Mouse (Mus musculus): ENCODE results near the gene Bcl7a. TPM values are rescaled to one million over a fixed set of nuclear protein-coding genes. Genes with fewer than 3 reads are reported as not detected.

Bcl7a gene
- total and polyA plus RNA-seq, 2 experiments from 2014 or later = 6.6 to 10.2 TPM

DNA sequence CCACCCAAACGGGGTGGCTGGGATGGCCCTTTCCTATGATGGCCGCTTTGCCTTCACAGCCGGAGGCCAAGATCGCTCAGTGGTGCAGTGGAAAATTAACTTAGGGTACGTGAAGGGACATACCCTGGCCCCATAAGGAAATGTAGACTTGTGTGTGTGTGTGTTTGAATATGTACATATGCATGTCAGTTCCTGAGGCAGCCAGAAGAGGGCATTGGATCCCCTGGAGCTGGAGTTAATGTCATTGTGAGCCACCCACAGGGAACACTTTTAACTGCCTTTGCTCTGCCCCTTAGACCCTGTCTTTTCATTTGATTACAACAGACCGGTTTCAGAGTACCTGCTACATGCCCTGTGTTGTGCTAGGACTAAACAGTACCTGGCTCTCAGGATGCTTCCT is 45.1 kb upstream of the Bcl7a start:
- Histone ChIP-seq H3K27me3 (ENCODE audit: control insufficient read depth, insufficient read depth, low read length) (no peaks in the 10 kb centered on the region), H3K4me2 (ENCODE audit: low read depth, low read length) (no peak overlapping the region), H3K27ac (ENCODE audit: low read depth) (no peak overlapping the region), H3K4me1 (ENCODE audit: control insufficient read depth, insufficient read depth) (peaks cover 21% of the 10 kb centered on the region), H3K9me3 (replicated peaks; ENCODE audit: control insufficient read depth, low read length) (no peaks in the 10 kb centered on the region), H3K9ac (replicated peaks; ENCODE audit: low read depth, low read length) (no peak overlapping the region), H3K4me3 (ENCODE audit: low read depth, low read length) (no peak overlapping the region), H3K36me3 (replicated peaks; ENCODE audit: control insufficient read depth, insufficient read depth, low read length) (no peaks in the 10 kb centered on the region)
- DNase-seq (ENCODE audit: low spot score) (no peak), ATAC-seq (ENCODE audit: insufficient read depth, low read depth) (no peak)
- TF ChIP-seq CTCF (IDR thresholded peaks at IDR 0.05; ENCODE audit: low read depth) (peak; percentile 19; the same call in 1 of the 2 replicates), EP300 (IDR thresholded peaks at IDR 0.05; ENCODE audit: low read depth) (no peak)
- 91% methylated on average over 6 of the region's 6 CpGs for WGBS

DNA sequence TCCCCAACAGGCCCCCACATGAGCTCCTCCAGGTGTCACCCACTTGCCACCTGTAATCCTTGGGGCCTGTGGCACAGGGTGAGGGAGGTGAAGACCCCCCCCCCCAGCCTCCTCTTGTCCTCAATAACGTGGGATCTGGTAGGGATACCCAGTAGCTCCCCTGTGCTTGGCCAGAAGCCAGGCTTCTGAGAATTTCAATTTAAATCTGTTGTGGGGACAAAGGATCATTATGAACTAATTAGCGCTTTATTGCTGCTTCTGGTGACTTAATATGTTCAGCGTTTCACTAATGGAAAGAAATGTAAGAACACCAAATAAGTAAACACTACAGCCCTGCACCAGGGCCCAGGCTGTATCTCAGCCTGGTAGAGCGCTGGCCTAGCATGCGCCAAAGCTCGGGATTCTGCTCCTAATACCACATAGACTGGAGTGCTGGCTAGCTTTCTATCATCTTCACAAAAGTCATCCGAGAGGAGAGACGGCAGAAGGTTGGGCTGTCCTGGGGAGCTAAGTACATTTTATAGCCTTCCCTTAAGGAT is 43.1 kb upstream of the Bcl7a start:
- no peaks in the 10 kb centered on the region for H3K9me3 ChIP-seq (replicated peaks; ENCODE audit: control insufficient read depth, low read length)
- H3K27ac ChIP-seq (ENCODE audit: low read depth) = no peak overlapping the region
- H3K4me2 ChIP-seq (ENCODE audit: low read depth, low read length) = no peak overlapping the region
- DNase-seq (ENCODE audit: low spot score) (no peak), ATAC-seq (ENCODE audit: insufficient read depth, low read depth) (no peak)
- H3K36me3 ChIP-seq (replicated peaks; ENCODE audit: control insufficient read depth, insufficient read depth, low read length) = no peaks in the 10 kb centered on the region
- 61% methylated on average over 8 of the region's 8 CpGs for WGBS
- TF ChIP-seq EP300 (IDR thresholded peaks at IDR 0.05; ENCODE audit: low read depth) (no peak), CTCF (IDR thresholded peaks at IDR 0.05; ENCODE audit: low read depth) (no peak)
- H3K4me3 ChIP-seq (ENCODE audit: low read depth, low read length) = no peak overlapping the region
- H3K9ac ChIP-seq (replicated peaks; ENCODE audit: low read depth, low read length) = no peak overlapping the region
- H3K4me1 ChIP-seq (ENCODE audit: control insufficient read depth, insufficient read depth) = peaks cover 21% of the 10 kb centered on the region
- H3K27me3 ChIP-seq (ENCODE audit: control insufficient read depth, insufficient read depth, low read length) = no peaks in the 10 kb centered on the region

DNA sequence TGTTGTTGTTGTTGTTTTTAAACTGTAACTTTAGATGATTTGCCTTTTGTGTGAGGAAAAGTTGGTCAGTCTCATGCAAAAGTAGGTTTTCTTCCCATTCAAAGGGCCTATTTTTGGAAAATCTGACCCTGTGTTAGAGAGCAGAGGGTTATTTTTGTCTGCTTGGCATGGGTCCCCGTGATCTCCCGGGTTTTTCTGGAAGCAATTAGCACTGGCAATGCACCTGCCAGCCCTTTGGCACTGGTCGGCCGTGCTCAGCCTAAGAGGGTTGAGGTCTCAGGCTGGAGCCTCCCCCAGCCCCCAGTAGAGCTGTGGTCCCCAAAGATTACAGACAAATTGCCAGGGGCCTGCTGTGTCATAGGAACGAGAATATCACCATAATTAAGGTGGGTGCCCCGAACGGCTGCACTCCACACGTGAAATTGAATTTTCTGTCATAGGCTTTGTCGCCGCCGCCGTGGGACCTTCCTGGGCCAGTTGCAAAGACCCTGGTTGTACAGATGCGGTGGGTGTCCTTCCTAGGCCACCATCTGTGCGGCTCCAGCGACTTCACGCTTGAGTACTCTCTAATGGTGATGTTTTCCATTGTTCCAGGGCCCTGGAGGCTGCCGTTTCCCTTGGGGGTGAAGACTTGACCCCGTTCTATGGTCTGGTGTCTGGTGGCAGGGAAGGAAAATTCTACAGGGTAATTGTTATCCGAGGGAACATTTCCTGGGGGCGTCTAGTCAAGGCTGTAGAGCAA is 41.7 kb upstream of the Bcl7a start:
- no peaks in the 10 kb centered on the region for H3K9me3 ChIP-seq (replicated peaks; ENCODE audit: control insufficient read depth, low read length)
- H3K9ac ChIP-seq (replicated peaks; ENCODE audit: low read depth, low read length) = no peak overlapping the region
- no peak overlapping the region for H3K4me3 ChIP-seq (ENCODE audit: low read depth, low read length)
- H3K4me2 ChIP-seq (ENCODE audit: low read depth, low read length) = no peak overlapping the region
- no peaks in the 10 kb centered on the region for H3K36me3 ChIP-seq (replicated peaks; ENCODE audit: control insufficient read depth, insufficient read depth, low read length)
- WGBS = 64% methylated on average over 20 of the region's 20 CpGs
- H3K27ac ChIP-seq (ENCODE audit: low read depth) = peak overlapping the region; percentile 3; the same call in 1 of the 2 replicates
- H3K4me1 ChIP-seq (ENCODE audit: control insufficient read depth, insufficient read depth) = peaks cover 21% of the 10 kb centered on the region
- no peaks in the 10 kb centered on the region for H3K27me3 ChIP-seq (ENCODE audit: control insufficient read depth, insufficient read depth, low read length)
- peak; percentile 31; the same call in 1 of the 2 replicates for ATAC-seq (ENCODE audit: insufficient read depth, low read depth)
- TF ChIP-seq EP300 (IDR thresholded peaks at IDR 0.05; ENCODE audit: low read depth) (no peak), CTCF (IDR thresholded peaks at IDR 0.05; ENCODE audit: low read depth) (no peak)
- peak; percentile 40 for DNase-seq (ENCODE audit: low spot score)

DNA sequence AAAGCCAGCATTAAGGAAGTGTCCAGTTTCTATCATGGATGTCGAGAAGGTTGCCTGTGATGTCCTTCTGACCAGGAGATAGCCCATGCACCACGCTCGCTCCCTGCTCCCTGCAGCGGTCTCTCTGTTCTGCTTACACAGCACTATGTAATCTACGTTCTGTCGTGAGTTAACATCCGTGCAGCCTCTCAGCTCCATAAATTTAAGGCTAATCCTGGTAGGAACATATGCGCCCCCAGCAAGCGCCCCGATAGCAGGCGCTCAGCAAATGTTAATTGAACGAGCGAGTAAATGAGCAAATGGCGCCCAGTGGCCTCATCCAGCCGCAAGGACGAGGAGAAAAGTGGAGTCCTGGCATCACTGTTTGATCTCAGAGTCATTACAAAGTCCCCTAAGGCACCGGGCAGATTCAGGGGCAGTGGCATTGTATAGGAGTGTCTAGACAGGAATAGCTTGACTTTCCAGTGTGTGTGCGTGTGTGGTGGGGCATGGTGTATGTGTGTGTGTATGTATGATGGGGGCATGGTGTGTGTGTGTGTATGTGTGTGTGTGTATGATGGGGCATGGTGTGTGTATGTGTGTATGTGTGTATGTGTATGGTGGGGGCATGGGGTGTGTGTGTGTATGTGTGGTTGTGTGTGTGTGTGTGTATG is 35.9 kb upstream of the Bcl7a start:
- no peak overlapping the region for H3K4me3 ChIP-seq (ENCODE audit: low read depth, low read length)
- H3K9me3 ChIP-seq (replicated peaks; ENCODE audit: control insufficient read depth, low read length) = no peaks in the 10 kb centered on the region
- H3K4me1 ChIP-seq (ENCODE audit: control insufficient read depth, insufficient read depth) = no peaks in the 10 kb centered on the region
- H3K27ac ChIP-seq (ENCODE audit: low read depth) = no peak overlapping the region
- TF ChIP-seq CTCF (IDR thresholded peaks at IDR 0.05; ENCODE audit: low read depth) (no peak), EP300 (IDR thresholded peaks at IDR 0.05; ENCODE audit: low read depth) (no peak)
- WGBS = 75% methylated on average over 18 of the region's 18 CpGs
- H3K4me2 ChIP-seq (ENCODE audit: low read depth, low read length) = no peak overlapping the region
- no peak overlapping the region for H3K9ac ChIP-seq (replicated peaks; ENCODE audit: low read depth, low read length)
- no peaks in the 10 kb centered on the region for H3K36me3 ChIP-seq (replicated peaks; ENCODE audit: control insufficient read depth, insufficient read depth, low read length)
- ATAC-seq (ENCODE audit: insufficient read depth, low read depth) (no peak), DNase-seq (ENCODE audit: low spot score) (no peak)
- no peaks in the 10 kb centered on the region for H3K27me3 ChIP-seq (ENCODE audit: control insufficient read depth, insufficient read depth, low read length)

DNA sequence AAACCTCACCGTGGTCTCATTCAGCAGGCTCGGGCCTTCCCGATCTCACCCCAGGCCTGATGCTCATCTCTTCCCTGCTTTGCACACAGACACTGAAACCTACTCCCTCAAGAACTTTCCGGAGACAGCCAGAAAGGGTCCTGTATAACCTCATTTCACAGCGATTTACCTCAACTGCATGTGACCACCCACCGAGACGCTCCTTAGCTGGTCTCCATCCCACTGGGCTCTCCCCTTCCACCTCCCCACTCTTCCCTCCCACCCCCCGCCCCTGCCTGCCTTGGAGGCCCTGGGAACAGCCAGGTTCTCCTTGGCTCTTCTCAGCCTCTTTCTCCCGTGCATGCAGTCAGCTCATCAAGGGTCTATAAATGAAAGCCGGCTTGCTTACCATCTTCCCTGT is 33.8 kb upstream of the Bcl7a start:
- ATAC-seq (ENCODE audit: insufficient read depth, low read depth) (no peak), DNase-seq (ENCODE audit: low spot score) (no peak)
- Histone ChIP-seq H3K27ac (ENCODE audit: low read depth) (no peak overlapping the region), H3K27me3 (ENCODE audit: control insufficient read depth, insufficient read depth, low read length) (no peaks in the 10 kb centered on the region), H3K36me3 (replicated peaks; ENCODE audit: control insufficient read depth, insufficient read depth, low read length) (no peaks in the 10 kb centered on the region), H3K4me1 (ENCODE audit: control insufficient read depth, insufficient read depth) (peaks cover 10% of the 10 kb centered on the region; the same call in 1 of the 2 replicates), H3K9ac (replicated peaks; ENCODE audit: low read depth, low read length) (no peak overlapping the region), H3K4me2 (ENCODE audit: low read depth, low read length) (no peak overlapping the region), H3K9me3 (replicated peaks; ENCODE audit: control insufficient read depth, low read length) (no peaks in the 10 kb centered on the region), H3K4me3 (ENCODE audit: low read depth, low read length) (no peak overlapping the region)
- WGBS = 53% methylated on average over 10 of the region's 10 CpGs
- TF ChIP-seq CTCF (IDR thresholded peaks at IDR 0.05; ENCODE audit: low read depth) = no peak
- no peak for TF ChIP-seq EP300 (IDR thresholded peaks at IDR 0.05; ENCODE audit: low read depth)
